Mouse (Mus musculus): ENCODE measurements around the gene Add3.
A peak's percentile ranks its signal among the peaks of the same experiment; 100 is the strongest.

Gene Add3

DNA sequence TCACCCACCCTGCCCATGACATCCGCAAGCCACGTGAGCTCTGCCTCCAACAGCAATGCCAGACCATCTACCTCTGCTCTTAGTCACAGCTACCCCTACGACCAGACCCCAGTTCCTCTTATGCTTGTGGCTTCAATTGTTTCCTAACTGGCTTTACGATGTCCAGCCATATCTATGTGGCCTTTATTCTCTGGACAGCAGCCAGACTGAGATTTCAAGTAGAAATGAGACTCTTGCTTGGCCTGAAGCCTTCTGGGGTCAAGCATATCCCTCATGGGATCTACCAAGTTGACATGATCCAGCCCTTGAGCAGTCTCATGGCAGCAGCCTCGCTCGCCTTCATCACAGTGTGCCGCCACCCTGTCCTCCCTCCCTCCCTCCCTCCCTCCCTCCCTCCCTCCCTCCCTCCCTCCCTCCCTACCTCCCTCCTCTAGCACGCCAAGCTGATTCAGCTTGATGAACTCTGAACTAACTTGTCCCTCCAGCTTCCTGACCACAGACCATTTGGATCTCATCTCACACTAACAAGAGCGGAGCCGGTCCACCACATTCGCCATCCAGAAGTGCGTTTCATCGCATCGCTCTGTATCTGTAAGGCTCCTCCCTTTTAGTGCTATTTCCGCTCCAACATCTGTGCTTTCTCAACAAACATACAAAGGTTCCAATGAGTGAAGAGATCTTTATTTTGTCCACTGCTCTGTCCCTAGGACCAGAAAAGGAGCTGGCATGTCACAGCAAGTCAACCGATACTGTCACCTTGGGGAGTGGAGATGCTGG is 9.7 kb upstream of the Add3 start:
- no peak for DNase-seq

DNA sequence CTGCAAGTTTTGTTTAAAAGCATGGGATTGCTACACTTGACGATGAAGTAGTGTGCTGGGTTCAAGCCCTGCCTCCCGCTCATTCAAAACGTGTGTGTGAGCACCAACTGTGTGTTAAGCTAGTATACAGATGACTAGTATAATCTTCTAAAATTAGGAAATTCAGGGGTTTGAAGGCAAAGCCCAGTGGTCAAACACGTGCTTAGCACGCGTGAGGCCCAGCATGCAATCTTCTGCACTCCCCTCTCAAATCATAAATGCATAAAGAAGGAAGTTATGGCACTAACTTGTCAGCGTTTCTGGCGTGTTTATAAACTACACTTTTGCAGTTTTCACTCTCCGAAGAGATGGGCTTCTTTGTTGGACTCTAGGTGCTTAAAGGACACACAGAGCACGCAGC is 7.8 kb upstream of the Add3 start:
- no peak for DNase-seq

DNA sequence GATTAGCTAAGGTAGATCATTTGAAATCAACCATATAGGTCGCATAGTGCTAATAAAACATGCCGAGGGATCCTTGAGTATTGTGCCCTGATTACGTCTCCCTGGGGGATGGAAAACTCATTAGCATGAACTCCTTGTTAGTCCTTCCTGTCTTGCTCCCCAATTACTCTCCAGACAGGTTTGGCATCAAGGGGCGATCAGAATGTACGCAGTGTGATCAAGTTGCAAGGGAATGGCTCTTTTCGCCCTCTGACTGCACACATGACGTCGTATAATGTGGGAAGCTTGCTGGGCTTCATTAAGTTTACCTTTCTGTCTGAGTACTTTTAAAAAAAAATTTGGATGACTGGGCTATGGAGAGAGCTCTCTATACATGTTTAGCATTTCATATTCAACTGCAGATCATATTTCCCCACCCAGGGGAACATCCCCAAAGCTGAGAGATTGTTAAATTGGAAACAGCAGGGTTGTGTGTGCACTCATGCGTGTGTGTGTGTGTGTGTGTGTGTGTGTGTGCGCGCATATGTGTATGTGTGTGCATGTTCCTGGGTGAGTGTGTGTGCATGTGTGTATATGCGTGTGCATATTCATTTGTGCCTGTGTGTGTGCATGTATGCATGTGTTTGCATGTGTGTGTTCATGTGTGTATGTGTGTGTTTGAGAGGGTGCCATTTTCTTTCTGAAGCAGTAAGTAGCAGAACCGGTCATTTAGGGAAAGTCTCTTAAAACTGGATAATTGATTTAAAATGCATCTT is 3.7 kb upstream of the Add3 start:
- peak; percentile 41 for DNase-seq

DNA sequence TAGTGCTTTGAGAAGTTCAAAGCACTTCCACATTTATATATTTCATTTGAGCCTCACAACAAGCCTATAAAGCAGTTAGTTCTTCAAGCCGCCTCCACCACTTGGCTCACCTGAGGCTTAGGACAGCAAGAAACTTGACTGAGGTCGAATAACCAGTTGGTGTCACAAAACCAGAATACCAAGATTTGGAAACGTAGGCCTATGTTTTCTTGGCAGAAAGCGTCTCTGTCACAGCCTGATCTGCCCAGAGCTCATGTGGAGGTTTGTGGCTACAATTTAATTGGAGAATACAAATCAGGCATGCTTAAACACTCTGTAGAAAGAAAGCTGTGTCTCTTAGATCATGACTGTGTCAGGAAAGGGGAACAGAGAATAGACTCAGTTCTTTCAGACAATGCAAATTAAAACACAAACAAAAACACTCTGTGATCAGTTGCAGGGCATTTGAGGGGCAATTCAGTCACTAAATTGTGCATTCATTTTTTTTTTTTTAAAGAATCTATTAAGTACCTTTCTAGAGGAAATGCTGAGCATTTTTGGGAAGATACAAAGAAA is 3.0 kb upstream of the Add3 start:
- DNase-seq, result peak; percentile 64

DNA sequence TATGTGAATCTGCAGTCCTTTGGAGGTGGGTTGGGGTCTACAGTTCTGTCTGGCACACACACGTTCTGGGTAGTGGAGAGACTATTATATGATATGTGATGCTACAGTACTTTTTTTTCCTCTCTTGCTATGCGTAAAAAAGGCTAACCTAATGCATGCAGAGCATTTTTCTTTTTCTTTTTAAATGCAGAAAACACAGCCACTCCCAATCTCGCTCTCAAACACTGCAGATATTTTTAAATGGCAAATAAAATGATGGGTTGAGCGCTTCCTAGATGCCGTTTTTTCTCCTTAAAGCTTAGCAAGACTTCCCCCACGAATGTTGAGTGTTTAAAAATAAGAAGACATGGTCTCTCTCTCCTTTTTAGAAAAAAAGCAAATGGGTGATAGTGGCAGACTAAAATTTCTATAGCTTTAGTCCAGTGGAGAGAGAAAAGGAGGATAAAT is 584 bp downstream of the Add3 start:
- DNase-seq, result no peak

DNA sequence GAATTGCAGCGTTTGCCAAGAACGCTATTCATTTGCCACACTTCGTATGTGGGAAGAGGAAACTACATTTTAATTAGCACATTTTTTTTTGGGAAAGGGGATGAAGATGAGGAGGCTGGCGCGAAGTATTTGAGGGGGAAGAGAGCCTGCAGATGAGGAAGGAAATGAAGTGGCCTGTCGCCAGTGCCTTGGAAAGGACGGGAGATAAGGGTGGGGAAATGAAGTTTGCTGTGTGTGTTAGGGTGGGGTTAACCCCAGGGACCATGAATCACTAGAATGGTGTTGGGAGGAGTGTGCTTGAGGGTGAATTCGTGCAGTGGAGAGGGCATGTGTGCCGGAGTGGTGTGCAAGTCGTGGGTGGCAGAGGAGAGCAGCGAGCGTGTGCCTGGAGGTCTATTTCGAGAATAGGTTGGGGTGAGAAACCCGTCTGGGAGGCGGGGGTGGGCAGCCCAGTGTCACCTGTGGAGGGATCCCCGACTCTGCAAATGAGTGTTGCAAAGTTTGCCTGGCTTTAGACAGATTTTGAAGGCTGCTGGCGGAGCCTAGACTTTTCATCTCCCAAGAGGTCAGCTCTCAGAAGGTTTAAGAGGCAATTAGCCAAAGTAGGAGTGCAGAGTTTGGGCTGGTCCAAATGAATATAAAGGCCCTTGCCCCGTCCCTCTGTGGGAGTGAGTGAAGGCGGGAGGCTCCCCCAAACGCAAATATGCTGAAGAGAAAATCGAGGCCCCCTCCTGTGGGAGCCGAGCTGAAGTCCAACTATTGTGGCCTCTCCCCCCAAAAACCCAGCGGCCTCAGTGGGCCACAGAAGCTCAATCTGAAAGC is 1.2 kb downstream of the Add3 start:
- DNase-seq, result peak; percentile 45

DNA sequence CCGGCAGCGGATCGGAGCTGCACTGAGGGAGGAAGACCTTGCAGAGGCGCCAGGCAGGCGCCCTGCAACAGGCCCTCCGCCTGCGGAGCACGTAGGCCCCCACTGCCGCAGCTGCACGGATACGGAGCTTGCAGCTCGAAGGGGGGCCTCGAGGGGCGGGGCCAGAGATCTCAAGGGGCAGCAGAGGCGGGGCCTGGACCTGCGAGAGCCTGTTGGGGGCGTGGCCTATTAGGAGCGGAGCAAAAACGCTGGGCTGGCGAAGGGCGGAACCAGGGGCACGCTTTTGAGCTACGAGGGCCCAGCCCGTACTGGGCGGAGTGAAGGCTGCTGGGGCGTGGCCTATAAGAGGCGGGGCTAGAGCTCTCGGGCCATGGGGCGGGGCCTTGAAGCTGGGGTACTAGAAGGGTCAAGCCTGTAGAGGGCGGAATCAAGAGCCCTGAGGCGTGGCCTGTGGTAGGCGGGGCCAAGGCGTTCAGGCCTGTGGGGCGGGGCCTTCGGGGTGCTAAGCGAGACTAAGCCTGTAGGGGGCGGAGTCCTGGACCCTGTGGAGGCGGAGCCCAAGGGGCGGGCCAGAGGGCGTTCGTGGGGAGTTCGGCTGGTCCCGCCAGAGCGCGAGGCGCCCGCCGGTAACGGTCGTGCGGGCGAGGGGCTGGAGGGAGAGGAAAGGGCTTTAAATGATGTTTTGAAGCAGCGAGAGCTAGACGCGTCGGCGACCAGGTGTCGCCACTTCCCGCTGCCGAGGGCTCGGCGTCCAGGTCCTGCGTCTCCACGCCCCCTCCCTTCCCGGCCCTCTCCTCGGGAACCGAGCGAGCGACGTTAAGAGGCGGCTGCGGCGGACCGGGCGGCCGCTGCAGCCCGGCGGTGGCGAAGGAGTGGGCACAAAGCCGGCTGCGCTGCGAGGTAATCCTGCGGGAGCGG is 2.2 kb downstream of the Add3 start:
- peak; percentile 99 for DNase-seq

DNA sequence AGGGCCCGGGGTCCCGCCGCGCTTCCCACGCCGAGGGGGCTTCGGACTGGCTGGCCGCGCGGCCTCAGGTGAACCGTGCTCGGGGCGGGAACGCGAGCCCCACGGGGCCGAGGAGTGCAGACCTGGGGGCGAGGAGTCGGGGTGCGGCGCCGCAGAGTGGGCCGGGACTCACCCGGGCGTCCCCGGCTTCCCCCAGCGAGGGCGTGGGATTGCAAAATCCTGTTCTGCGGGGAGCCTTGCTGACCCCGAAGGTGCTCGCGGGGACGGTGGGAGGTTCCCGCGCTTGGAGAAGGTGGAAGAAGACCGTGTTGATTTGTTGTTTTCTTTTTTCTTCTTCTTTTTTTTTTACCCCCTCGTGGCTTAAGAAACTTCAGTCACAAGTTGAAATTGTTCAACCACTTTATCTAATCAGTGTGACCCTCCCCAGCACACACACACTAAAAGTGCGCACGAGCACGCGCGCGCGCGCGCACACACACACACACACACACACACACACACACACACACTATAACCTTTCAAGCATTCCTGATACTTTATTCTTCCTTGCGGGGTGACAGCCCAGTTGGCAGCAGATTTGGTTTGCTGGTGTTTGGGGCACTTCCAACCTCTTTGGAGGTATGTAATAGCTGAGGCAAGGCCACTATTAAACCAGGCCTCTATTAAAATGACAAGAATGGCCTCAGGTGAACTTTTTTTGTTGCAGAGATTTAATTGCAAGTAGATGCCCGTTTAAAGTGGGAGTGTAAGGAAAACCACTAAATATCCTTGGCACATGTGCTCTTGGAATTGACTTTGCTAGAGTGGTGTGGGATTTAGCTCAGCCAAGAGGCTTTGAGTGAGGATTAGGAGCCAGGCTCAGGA is 3.1 kb downstream of the Add3 start:
- peak; percentile 61 for DNase-seq

DNA sequence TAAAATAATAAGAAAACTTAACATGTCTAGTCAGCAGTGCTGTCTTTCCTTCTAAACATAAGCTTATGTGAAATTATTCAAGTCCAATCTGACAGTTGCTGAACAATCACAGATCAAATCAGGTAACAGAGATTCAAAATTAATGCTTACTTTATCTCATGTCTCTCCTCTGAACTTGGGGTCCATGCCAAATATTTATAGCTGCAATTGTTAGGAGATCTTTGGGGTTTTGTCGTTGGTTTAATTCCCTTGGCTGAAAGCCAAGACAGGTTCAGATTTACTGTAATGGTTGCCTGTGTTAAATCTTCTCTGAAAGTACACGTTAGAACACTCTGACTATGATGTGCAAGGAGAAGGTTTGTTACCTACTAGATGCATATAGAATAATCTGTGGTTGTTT is 4.8 kb downstream of the Add3 start:
- DNase-seq, result no peak

DNA sequence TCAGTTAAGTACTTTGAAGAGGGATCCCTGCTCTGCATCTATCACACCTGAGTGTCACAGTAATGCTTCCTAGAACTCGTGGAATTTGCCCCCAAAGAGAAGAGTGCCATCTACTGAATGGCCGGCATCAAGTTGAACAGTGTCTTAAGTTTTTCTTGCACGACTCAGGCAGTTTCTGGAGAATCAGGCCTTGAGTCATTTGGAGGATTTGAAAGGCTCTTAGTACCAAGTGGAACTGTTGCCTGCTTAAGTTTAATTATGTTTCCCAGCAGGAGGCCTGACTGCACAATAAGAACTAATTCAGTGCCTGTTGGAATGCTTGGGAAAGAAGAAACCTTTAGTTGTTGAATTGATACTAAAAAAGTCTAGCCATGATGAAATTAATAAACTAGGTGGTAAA is 9.1 kb downstream of the Add3 start:
- no peak for DNase-seq

DNA sequence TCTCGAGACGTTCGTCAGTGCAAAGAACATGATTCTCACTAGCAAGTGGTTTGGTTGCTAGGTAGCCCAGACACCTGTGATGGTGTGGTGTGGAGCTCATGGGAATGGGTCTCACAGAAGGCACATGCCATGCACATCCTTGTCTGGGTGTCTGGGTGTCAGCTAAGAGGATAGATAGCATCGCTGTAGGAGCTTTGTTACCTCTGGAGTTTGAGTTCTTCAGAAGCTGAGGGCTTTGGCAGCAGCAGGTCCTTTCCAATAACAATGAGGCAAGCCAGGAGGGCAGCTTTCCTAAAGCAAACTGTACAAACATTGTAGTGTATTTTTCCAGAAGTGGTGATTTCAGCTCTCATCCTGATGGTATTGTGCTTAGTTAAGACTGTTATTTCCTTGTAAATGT is 12.2 kb downstream of the Add3 start:
- DNase-seq, result no peak

DNA sequence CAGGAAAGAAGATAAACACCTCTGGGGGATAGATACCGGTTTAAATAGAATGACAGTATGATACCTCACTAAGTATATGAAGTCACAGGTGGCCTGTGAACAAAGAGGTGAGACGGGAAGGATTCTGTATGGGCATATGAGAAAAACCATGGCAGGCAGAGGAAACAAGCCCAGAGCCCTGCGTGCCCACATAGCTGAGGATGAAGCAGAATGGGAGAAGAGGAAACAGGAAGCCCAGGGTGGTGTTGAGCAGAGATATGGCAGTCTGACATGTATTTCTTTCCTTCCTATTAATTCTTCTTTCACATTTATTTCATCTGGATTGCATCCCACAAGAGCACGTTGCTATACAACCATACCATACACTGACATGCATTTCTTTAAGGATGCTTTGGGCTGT is 12.9 kb downstream of the Add3 start:
- no peak for DNase-seq

DNA sequence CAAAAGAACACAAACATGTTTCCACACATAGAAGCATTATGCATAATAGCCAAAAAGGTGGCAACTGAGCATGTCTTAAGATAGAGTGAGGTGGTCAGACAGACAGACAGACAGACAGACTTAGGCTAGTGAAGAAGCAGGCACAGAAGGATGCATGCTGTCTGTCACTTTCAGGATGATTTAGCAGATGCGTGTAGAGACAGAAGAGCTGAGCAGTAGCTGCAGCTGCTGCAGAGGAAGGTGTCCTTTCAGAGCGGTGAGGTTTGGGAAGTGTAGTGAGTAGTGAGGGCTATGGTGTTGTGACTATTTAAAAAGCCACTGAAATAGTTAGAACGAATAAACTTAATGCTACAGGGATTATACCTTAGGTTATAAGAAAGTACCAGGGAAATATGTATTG is 13.9 kb downstream of the Add3 start:
- DNase-seq, result no peak

DNA sequence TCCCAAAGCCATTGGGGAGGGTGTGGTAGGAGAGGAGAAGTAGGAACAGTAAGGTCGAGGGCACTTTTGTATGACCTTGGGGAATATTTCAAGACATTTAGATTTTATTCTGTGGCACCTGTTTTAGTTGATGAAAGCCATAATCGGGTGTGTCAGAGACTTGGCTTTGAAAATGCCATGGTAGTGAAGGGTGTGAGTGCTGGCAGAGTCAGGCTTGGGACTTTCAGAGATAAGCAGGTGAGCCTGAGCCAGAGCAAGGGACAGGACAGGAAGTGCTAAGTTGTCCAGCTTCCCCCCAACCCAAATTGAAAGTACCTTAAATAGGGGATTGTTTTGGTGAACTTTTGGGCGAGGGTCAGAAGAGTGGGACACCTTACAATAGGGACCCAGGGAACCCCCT is 16.1 kb downstream of the Add3 start:
- DNase-seq, result no peak

DNA sequence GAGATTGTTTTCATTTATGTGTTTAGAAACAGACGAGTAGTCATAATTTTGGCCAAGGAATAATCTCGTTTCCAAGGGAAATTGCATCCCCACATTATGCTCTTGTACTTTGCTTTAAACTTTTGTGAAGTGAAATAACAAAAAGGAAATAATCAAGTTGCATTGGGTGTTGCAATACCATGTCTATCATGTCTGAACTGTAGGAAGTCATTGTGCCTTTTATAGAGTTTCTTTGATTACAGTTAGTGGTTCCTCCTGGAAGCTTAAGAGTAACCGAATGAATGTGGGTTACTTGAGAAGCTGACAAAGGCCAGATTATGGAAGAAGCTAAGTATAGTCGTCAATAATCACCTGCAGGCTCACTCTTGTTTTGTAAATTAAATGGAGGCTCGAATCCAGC is 16.9 kb downstream of the Add3 start:
- DNase-seq, result no peak

DNA sequence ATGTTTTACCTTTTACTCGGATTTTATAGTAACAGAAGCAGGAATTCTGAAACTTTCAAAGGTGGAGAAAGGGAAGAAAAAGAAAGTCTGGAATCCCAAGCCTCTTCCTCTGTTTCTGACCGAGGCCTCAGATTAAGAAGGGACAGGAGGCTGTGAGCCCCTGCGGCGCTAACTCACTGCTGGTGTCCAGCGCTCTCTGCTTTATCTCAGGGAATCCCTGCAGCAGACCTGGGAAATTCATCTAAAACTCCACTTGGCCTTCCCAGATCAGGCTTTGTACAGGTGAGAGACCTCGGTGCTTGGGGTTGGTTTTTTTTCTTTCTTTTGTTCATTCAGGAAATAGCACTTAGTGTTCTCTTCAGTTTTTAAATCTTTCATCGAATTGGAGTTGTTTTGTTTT is 19.1 kb downstream of the Add3 start:
- DNase-seq, result no peak

DNA sequence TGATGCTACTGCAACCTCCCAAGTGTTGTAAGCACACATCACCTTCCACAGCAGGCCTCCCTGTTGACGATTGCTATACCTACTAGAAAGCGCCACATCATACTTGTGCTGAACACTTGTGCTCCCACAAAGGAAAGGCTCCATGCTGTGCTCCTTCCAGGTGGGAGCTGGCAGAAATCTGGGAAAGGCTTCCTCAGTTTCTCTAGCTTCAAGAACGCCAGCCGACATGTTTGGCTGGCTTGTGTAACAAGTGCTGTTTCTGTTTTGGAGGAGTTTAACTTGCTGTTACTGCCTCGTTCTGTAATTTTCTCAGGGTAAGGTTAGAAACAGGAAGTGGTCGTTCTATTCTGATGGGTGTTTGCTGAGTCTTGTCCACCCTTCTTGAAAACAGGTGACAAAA is 22.7 kb downstream of the Add3 start:
- no peak for DNase-seq

DNA sequence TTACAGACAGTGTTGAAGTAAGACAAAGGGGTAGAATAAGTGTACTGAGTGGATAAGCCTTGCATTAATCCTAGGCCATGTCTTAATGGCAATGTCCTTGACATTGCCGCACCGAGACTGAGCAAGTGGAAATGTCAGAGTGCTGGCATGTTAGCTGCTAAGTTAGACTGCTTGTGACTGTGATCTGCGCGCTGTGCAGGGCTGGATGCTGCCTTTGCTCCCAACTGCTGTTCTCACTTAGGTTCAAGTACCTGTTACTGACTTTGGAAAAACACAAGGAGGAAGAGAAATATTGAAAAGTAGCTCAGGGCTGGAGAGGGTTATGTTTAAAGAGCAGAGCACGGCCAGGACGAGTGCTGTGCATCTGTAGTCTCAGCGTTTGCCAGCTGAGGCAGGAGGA is 24.4 kb downstream of the Add3 start:
- no peak for DNase-seq

DNA sequence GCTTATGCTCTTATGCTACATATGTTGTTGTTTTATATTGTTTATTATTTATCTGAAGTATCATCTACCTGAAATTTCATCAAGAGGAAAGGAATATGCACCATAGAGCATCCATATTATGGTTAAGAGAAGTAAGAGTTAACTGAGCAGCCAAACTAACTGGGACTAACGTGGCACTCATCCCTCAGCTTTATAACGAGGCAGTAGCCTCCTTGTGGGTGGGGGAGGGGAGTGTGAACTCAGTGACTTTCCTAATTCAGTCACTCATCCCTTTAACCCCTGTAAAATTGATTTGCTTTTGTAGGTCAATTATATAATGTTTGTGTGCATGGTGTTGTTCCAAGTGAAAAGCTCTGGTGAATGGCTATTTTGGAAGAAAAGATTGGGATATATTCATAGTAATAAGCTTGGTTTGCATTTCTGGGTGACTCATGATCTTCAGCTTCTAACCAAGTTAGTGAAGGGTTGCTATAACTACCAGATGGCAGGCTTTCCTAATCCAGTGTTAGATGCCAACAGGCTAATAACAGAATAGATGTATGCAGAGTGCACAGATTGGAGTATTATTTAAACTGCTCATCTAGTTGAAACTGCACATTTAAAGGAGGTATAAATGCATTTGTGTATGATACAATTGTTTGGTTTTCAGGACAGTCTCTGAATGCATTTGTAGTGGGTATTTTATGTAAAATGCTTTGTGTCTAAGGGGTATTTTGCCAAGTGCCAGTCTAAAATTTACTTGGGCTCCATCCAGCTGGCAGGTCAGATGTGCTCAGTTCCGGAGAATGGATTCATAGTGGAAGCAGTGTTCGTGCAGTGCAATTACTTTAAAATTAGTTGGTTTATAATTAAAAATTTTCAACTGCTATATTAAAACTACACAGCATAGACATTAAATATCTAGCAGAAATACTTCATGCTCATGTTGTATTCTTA is 25.3 kb downstream of the Add3 start:
- DNase-seq, result no peak

DNA sequence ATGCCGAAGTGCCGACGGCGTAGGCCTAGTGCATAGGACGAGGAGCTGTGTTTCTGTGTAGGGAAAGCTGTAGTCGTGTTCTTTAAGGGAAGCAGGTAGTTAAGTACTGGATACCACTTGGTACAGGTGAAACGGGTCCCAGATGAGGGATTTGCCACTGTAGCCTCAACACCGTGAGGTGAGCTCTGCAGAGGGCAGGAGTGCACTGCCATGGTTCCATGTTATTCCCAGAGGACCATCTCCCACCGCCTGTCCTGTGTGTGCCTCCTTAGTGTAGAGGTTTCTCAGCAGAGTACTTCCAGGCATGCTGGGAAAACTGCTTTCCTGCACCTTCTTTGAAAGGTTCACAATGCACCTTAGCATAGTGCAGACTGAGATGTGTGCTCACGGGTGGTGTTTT is 26.1 kb downstream of the Add3 start:
- no peak for DNase-seq

All from retina, postnatal 1 day (tissue).